In genomic region chr1:167779766-167780488, GRCm38 (mm10) we compare ENCODE assay signal across 19 mouse cellular contexts.
DNase-seq lines count a peak whose midpoint lies in the region; ATAC-seq and TF ChIP-seq lines count a peak whose summit lies in the region.
"Had no signal": no experiment of that assay in that cellular context is flagged by ENCODE, and none has a peak within 500 bp of the region (broad histone marks: within the 10 kb centered on the region; RNA-seq: fewer than 3 reads in every experiment).

No protein-coding gene starts in this region.

- peak; percentile 36 for TF ChIP-seq CTCF in layer of hippocampus, adult 2 months (conservative IDR thresholded peaks at IDR 0.05)

- peak; percentile 56 to 62 for DNase-seq in cerebellum, postnatal 10 days
- no peak for DNase-seq in cerebellum, postnatal 4 days (ENCODE audit: low spot score in 2 of 2)
- no peak for DNase-seq in layer of hippocampus, adult 2 months (ENCODE audit: low spot score in 2 of 2)
- no peak for DNase-seq in layer of hippocampus, adult 18-20 months (ENCODE audit: low spot score in 2 of 2)
- peak; percentile 23 to 38 for DNase-seq in left cerebral cortex, adult 18-20 months (ENCODE audit: low spot score in 2 of 2)
- DNase-seq in right cerebral cortex, postnatal 14 days: peak; percentile 75
- DNase-seq in neural tube, embryonic 10.5 days (ENCODE audit: extremely low spot score, low spot score): no peak
- DNase-seq: cerebellum, adult 11 months; kidney, adult 8-10 months; liver; lung, adult 18-20 months; spleen, adult 18-20 months; thymus, postnatal 4 days had no signal

- no peak overlapping the region for H3K4me3 ChIP-seq in layer of hippocampus, adult 2 months
- H3K4me3 ChIP-seq: embryonic facial prominence, embryonic 13.5 days; heart, embryonic 13.5 days; megakaryocyte, embryonic 14.5 days; neural tube, embryonic 12.5 days had no signal

- no peak for ATAC-seq in erythroblast, adult 5-6 weeks (replicated peaks; ENCODE audit: low FRiP score, poor library complexity, severe bottlenecking)
- ATAC-seq: activated CD4-positive, CD25-positive, alpha-beta regulatory T cell, adult 4 months had no signal

- H3K27ac ChIP-seq in layer of hippocampus, adult 2 months: no peak overlapping the region
- H3K27ac ChIP-seq: heart, embryonic 13.5 days; neural tube, embryonic 12.5 days had no signal

Comparison
In these comparisons a context has a peak if more than half of its experiments do, and no peak if none do; other contexts are left out.
1. DNase-seq: peak in cerebellum, postnatal 10 days (2 of 2), left cerebral cortex, adult 18-20 months (2 of 2) and right cerebral cortex, postnatal 14 days (single experiment); none in cerebellum, postnatal 4 days (0 of 2), layer of hippocampus, adult 2 months (0 of 2), layer of hippocampus, adult 18-20 months (0 of 2) and neural tube, embryonic 10.5 days (single experiment).